Mouse (Mus musculus): ENCODE data around the gene Stx19.
A peak's percentile ranks its signal among the peaks of the same experiment; 100 is the strongest.

- no peak for TF ChIP-seq CHD2 (IDR thresholded peaks at IDR 0.05; ENCODE audit: low read length)
- peak; percentile 58 for TF ChIP-seq SMC3 (IDR thresholded peaks at IDR 0.05; ENCODE audit: low read depth, low read length)
- no peak for TF ChIP-seq POLR2A (IDR thresholded peaks at IDR 0.05; ENCODE audit: low read depth, low read length)
- TF ChIP-seq EP300 (IDR thresholded peaks at IDR 0.05; ENCODE audit: low read length), result no peak
- no peak for TF ChIP-seq ZKSCAN1 (IDR thresholded peaks at IDR 0.05; ENCODE audit: borderline replicate concordance, low read depth, low read length)
- peak; percentile 70 for TF ChIP-seq RAD21 (IDR thresholded peaks at IDR 0.05; ENCODE audit: low read depth, low read length)
- TF ChIP-seq MAFK (IDR thresholded peaks at IDR 0.05; ENCODE audit: insufficient replicate concordance, low read length), result no peak
- no peak for TF ChIP-seq CHD1 (IDR thresholded peaks at IDR 0.05; ENCODE audit: low read depth, low read length)
- 0 out of 2 replicates have a peak, but pooled peaks have one; percentile 27 for TF ChIP-seq IRF4 (IDR thresholded peaks at IDR 0.05; ENCODE audit: low read depth, low read length)
Measured at GRCm38 (mm10) chr16:62832481-62832880, 18.0 kb downstream of the Stx19 start.
